In genomic region chr4:67478081-67478480, GRCm38 (mm10) we compare ENCODE assay signal across 3 mouse cellular contexts.
"Had no signal": no experiment of that assay in that cellular context is flagged by ENCODE, and none has a peak within 500 bp of the region (broad histone marks: within the 10 kb centered on the region; RNA-seq: fewer than 3 reads in every experiment).

No protein-coding gene starts in this region.

- DNase-seq: liver, embryonic 13.5 days; lung, adult 18-20 months; thymus, postnatal 4 days had no signal
